Mouse (Mus musculus) bone marrow, adult 2 months (tissue): ENCODE data around the gene Rnase2b. TPM values are rescaled to one million over a fixed set of nuclear protein-coding genes. Genes with fewer than 3 reads are reported as not detected.
"Not testable (repeated sequence)": the region's sequence is repeated elsewhere in the genome, so short reads cannot be mapped to it uniquely, and the experiment has no call there.

Experiments
- H3K27ac ChIP-seq: fragments of 200-500 bp; 2 replicates; pipeline ENCODE4 v1.5.1; 2012; ENCODE audit warnings: low read depth, mild to moderate bottlenecking, control low read depth, inconsistent platforms, low read length; ENCODE audit not compliant: control insufficient read depth, poor library complexity, insufficient read depth
- H3K4me1 ChIP-seq: fragments of 200-500 bp; 2 replicates; pipeline ENCODE4 v1.6.1; 2011; ENCODE audit warnings: low read length; ENCODE audit not compliant: control insufficient read depth, insufficient read depth
- H3K4me3 ChIP-seq: fragments of 200-500 bp; replicated peaks from 2 replicates; pipeline ENCODE3; 2011; ENCODE audit warnings: mild to moderate bottlenecking, low read depth, low read length, control low read depth; ENCODE audit not compliant: control insufficient read depth
- CTCF ChIP-seq: fragments of 200-500 bp; IDR thresholded peaks from 2 replicates; pipeline ENCODE4 v1.5.1; 2011; ENCODE audit warnings: low read length, control low read depth; ENCODE audit not compliant: control insufficient read depth, insufficient read depth
- POLR2A ChIP-seq: fragments of 200-500 bp; IDR thresholded peaks from 2 replicates; pipeline ENCODE4 v1.6.1; 2011; ENCODE audit warnings: low read depth, mild to moderate bottlenecking, control low read depth, low read length, borderline replicate concordance; ENCODE audit not compliant: control insufficient read depth
- WGBS: fragments of 180-500 bp; shearing (Covaris S2); methylation state at CpG from one replicate; pipeline ENCODE4 v1.1.7; 2018; 5-methylcytosine and 5-hydroxymethylcytosine counted together
- polyA plus RNA-seq: library from polyadenylated mRNA; stranded (reverse); fragments of >200 nt; gene quantifications from 2 replicates; pipeline ENCODE4 v1.2.4, GENCODE M21; 2011; ENCODE audit warnings: low replicate concordance; ENCODE audit not compliant: missing spikeins, insufficient read depth, insufficient read length

The Rnase2b gene
- not detected in 2 replicates for polyA plus RNA-seq

GRCm38 (mm10) chr14:51161976-51162375 lies at the start of gene Rnase2b:
Rnase2b (plus strand) TSS chr14:51162260.
- not testable (repeated sequence) for H3K4me1 ChIP-seq, H3K27ac ChIP-seq, H3K4me3 ChIP-seq
- 83% methylated on average over 3 of the region's 3 CpGs for WGBS

DNA sequence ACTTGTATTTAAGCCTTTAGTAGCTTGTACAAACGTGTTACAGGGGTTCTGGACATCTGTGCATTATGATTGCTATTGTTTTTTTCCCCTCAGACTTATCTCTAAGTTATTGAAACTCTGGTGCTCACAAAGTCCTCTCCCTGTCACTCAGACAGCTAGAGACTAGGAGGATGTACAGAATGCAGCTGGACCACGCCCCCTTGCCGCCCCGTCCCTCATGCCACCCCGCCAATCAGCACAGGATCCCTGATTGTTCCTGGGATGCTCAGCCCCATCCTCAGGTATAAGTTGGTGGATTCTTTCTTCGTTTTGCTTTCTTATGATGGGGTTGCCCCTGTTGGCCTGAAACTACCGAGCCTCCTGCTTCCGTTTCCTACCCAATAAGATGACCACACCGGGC lies 48.6 kb upstream of the Rnase2b start:
- Histone ChIP-seq H3K4me1 (no peaks in the 10 kb centered on the region; the same call in 1 of the 2 replicates), H3K27ac (no peak overlapping the region), H3K4me3 (no peak overlapping the region)
- WGBS: 81% methylated on average over 9 of the region's 9 CpGs
- TF ChIP-seq CTCF (no peak), POLR2A (no peak)

DNA sequence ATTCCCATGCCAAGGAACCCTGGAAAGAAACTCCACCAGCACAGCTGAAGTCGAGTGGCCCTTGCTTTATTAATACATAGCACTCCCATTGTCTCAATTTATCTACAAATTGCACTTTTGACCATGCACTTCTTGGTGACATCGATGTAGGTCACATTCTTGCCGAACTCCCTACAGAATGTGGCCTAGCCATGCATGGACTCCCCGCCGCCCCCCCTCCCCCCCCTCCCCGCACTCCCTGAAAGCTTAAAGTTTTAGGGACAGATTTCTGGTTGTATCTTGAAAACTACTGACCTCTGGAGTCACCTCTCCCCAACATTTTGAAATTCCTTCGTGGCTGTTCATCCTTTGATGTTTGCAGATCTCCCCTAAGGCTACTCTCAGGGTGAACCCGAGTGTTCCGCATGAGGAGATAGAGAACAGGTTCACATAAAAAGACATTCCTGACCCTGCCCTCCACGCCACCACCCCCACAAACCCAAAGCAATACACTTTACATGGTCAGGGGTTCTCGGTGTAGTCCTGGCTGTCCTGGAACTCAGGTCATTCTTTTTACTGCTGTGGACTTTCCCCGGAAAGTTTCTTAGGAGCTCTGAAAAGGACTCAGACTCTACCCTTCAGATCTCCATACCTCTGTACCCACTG lies 48.0 kb upstream of the Rnase2b start, which contains the start of gene Eddm3b:
Eddm3b (plus strand) TSS at position 511 of the 645 bp plus-strand sequence.
- WGBS: 77% methylated on average over 12 of the region's 12 CpGs
- H3K4me1 ChIP-seq: no peaks in the 10 kb centered on the region; the same call in 1 of the 2 replicates
- TF ChIP-seq POLR2A: no peak
- TF ChIP-seq CTCF: no peak
- H3K27ac ChIP-seq: no peak within 1 kb of the TSS
- H3K4me3 ChIP-seq: no peak within 1 kb of the TSS

- H3K4me1 ChIP-seq: peaks cover 7% of the 10 kb centered on the region
- H3K27ac ChIP-seq: no peak overlapping the region; the same call in 1 of the 2 replicates
- TF ChIP-seq CTCF (no peak), POLR2A (no peak)
- WGBS: 86% methylated on average over 6 of the region's 6 CpGs
- H3K4me3 ChIP-seq: no peak overlapping the region
These were observed 36.4 kb upstream of the Rnase2b start for GRCm38 (mm10) chr14:51125684-51126083.

DNA sequence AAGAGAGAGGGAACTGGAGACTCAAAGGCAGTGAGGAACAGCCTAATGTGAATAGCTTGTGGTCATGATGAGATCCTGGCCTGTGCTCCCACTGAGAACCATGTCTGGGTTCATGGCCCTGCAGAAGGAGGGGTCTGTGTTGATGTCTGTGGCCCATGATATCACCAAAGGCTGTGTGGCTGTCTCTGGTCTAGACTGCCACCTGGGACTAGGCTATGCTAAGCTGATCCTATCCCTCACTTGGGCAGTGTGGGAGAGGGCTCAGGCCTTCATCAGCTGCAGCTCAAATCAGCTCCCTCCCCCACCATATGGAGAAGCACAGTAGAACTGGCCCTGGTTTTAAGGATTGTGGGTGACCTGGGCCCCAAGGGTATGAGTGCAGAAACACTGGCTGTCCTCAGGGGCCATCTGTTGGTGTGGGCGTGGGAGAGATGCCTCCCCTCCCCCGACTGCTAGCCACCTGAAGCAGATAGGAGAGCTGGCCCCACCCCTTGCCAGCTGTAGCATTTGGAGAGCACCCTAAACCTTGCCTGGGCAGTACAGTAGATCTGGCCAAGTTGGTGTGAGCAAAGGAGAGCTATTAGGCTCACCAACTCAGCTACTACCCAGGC lies 34.3 kb upstream of the Rnase2b start:
- WGBS: 40% methylated on average over 2 of the region's 2 CpGs
- TF ChIP-seq CTCF: no peak
- TF ChIP-seq POLR2A: peak; percentile 37; the same call in 1 of the 2 replicates
- H3K4me1 ChIP-seq: peaks cover 15% of the 10 kb centered on the region
- no peak overlapping the region for H3K4me3 ChIP-seq
- H3K27ac ChIP-seq: peak overlapping the region; percentile 82

DNA sequence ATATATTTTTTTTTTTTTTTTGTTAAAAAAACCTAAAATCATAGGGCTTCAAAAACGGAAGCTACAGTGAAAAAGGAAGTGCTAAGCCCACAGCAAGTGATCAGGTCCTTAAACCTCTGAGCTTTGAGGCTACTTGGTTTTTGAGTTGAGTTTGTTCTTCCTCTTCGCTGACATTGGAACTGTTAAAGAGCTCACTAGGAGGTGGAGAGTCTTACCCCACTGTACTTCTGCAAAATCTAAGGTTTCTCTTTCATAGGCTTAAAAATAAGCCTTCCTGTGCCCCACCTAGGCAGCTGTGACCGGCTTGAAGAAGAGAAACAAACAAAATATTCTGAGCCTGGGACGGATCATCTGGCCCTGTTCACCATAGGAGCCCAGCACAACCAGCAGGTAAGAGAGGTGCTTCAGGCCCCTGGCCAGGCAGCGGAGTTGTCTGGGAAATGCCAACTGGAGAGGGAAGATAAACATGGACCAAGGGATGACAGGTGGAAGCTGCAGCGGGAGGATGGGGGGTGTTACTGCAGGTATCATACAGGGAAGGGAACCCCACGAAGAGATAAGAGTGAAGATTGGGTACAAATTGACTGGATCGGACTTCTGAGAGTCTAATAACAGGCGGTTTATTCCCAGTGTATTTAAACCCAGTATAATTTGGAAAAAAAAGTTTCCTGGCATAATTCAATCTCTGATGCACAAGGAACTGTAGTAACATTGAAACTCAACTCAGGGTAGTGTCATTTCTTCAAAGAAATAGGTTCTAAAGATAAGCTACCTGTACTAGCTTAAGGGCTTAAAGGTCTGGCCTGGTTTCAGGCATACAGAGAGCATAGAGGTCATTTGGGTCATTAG lies 33.1 kb upstream of the Rnase2b start:
- Histone ChIP-seq H3K27ac (peak overlapping the region; percentile 92), H3K4me1 (peaks cover 16% of the 10 kb centered on the region), H3K4me3 (peak overlapping the region; percentile 72)
- TF ChIP-seq CTCF (no peak), POLR2A (no peak)
- 12% methylated on average over 9 of the region's 9 CpGs for WGBS

GRCm38 (mm10) chr14:51129624-51129975 lies 32.5 kb upstream of the Rnase2b start:
- no peak for TF ChIP-seq POLR2A
- no peak for TF ChIP-seq CTCF
- Histone ChIP-seq H3K4me3 (peak overlapping the region; percentile 48), H3K27ac (peak overlapping the region; percentile 92; the same call in 1 of the 2 replicates), H3K4me1 (peaks cover 16% of the 10 kb centered on the region)
- 13% methylated on average over 4 of the region's 4 CpGs for WGBS

GRCm38 (mm10) chr14:51130315-51130940 lies 31.6 kb upstream of the Rnase2b start:
- peak overlapping the region; percentile 70; the same call in 1 of the 2 replicates for H3K27ac ChIP-seq
- peaks cover 16% of the 10 kb centered on the region for H3K4me1 ChIP-seq
- 26% methylated on average over 9 of the region's 9 CpGs for WGBS
- H3K4me3 ChIP-seq: peak overlapping the region; percentile 60
- TF ChIP-seq CTCF (no peak), POLR2A (0 out of 2 replicates have a peak, but pooled peaks have one; percentile 28)
